Mouse (Mus musculus): ENCODE results near the gene Bicral.

DNA sequence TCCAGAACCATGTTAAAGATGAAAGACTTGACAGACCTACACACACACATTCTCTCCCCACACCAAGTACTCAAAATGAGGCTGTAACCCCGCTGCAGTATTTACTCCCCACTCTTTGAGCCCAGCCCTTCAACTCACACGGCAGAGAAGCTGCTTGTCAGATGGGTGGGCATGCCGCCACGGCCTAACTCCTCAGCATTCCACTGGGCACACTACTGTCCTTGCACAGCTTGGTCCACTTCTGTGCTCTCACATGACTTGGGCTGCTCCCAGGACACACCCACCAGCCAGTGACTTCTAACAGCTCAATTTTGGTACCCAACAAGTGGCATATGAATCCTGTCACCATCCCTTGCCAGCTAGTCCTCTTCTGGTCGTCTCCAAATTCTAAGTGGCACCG is 5.0 kb downstream of the Bicral start:
- TF ChIP-seq POLR2A (IDR thresholded peaks at IDR 0.05; ENCODE audit: low read depth, low read length) = peak; percentile 29; the same call in 1 of the 2 replicates
- TF ChIP-seq SMC3 (IDR thresholded peaks at IDR 0.05; ENCODE audit: low read depth, low read length) = no peak
- no peak for TF ChIP-seq CTCF (conservative IDR thresholded peaks at IDR 0.05 in 1 of 2, IDR thresholded peaks at IDR 0.05 in 1 of 2; ENCODE audit: low read depth in 2 of 2, low read length in 2 of 2)
- no peak for TF ChIP-seq E2F4 (IDR thresholded peaks at IDR 0.05; ENCODE audit: insufficient replicate concordance, low read depth, low read length)
- TF ChIP-seq TCF12 (IDR thresholded peaks at IDR 0.05; ENCODE audit: low read depth, low read length) = no peak
- TF ChIP-seq ZNF384 (IDR thresholded peaks at IDR 0.05; ENCODE audit: low read depth, low read length) = no peak
- no peak for TF ChIP-seq NELFE (IDR thresholded peaks at IDR 0.05; ENCODE audit: low read depth, low read length)
- TF ChIP-seq ZKSCAN1 (IDR thresholded peaks at IDR 0.05; ENCODE audit: borderline replicate concordance, low read depth, low read length) = no peak
- TF ChIP-seq ELF1 (IDR thresholded peaks at IDR 0.05; ENCODE audit: low read depth, low read length) = no peak
- no peak for TF ChIP-seq MAX (IDR thresholded peaks at IDR 0.05; ENCODE audit: low read length)
- no peak for TF ChIP-seq JUND (conservative IDR thresholded peaks at IDR 0.05; ENCODE audit: low read depth, low read length)
- TF ChIP-seq KAT2A (IDR thresholded peaks at IDR 0.05; ENCODE audit: insufficient replicate concordance, low read length) = no peak
